Mouse (Mus musculus): ENCODE data around the gene Drg1.

The Drg1 gene

GRCm38 (mm10) chr11:3289803-3290639, 23.8 kb upstream of the Drg1 start:
- peak; percentile 85 for DNase-seq (ENCODE audit: low spot score)

- DNase-seq (ENCODE audit: low spot score): peak; percentile 84
These were observed 23.1 kb upstream of the Drg1 start for GRCm38 (mm10) chr11:3289302-3289802.

GRCm38 (mm10) chr11:3288521-3289301, 22.5 kb upstream of the Drg1 start, which contains the start of gene Patz1:
TSS of gene Patz1 (plus strand) at chr11:3288874.
- peak; percentile 50 for DNase-seq (ENCODE audit: low spot score)

- DNase-seq (ENCODE audit: low spot score): no peak
These were observed 21.7 kb upstream of the Drg1 start for GRCm38 (mm10) chr11:3287921-3288320.

- DNase-seq (ENCODE audit: low spot score): no peak
These were observed 20.9 kb upstream of the Drg1 start for GRCm38 (mm10) chr11:3287131-3287530.

GRCm38 (mm10) chr11:3285940-3286339, 19.7 kb upstream of the Drg1 start:
- no peak for DNase-seq (ENCODE audit: low spot score)

- no peak for DNase-seq (ENCODE audit: low spot score)
These were observed 17.4 kb upstream of the Drg1 start for GRCm38 (mm10) chr11:3283645-3284044.

- DNase-seq (ENCODE audit: low spot score): no peak
These were observed 16.7 kb upstream of the Drg1 start for GRCm38 (mm10) chr11:3282887-3283286.

- no peak for DNase-seq (ENCODE audit: low spot score)
These were observed 13.5 kb upstream of the Drg1 start for GRCm38 (mm10) chr11:3279729-3280128.

- no peak for DNase-seq (ENCODE audit: low spot score)
These were observed 12.1 kb upstream of the Drg1 start for GRCm38 (mm10) chr11:3278351-3278750.

GRCm38 (mm10) chr11:3269241-3269640, 3.0 kb upstream of the Drg1 start:
- DNase-seq (ENCODE audit: low spot score): no peak

GRCm38 (mm10) chr11:3267133-3267532, 918 bp upstream of the Drg1 start:
- DNase-seq (ENCODE audit: low spot score): no peak

- no peak for DNase-seq (ENCODE audit: low spot score)
These were observed 730 bp downstream of the Drg1 start for GRCm38 (mm10) chr11:3265291-3266078.

- no peak for DNase-seq (ENCODE audit: low spot score)
These were observed 6.7 kb downstream of the Drg1 start for GRCm38 (mm10) chr11:3259537-3259936.

GRCm38 (mm10) chr11:3247387-3247786, 18.8 kb downstream of the Drg1 start:
- no peak for DNase-seq (ENCODE audit: low spot score)

- DNase-seq (ENCODE audit: low spot score): no peak
These were observed 22.4 kb downstream of the Drg1 start for GRCm38 (mm10) chr11:3243771-3244170.

- DNase-seq (ENCODE audit: low spot score): no peak
These were observed 23.8 kb downstream of the Drg1 start for GRCm38 (mm10) chr11:3242395-3242794.

- DNase-seq (ENCODE audit: low spot score): no peak
These were observed 30.9 kb downstream of the Drg1 start for GRCm38 (mm10) chr11:3235277-3235676.

GRCm38 (mm10) chr11:3233704-3234103, 32.5 kb downstream of the Drg1 start:
- DNase-seq (ENCODE audit: low spot score): no peak

GRCm38 (mm10) chr11:3232248-3232647, 34.0 kb downstream of the Drg1 start:
- no peak for DNase-seq (ENCODE audit: low spot score)

GRCm38 (mm10) chr11:3227113-3227512, 39.1 kb downstream of the Drg1 start:
- DNase-seq (ENCODE audit: low spot score): no peak

- no peak for DNase-seq (ENCODE audit: low spot score)
These were observed 43.1 kb downstream of the Drg1 start for GRCm38 (mm10) chr11:3223105-3223504.
